Mouse (Mus musculus) kidney, adult 2 months (tissue): ENCODE measurements around the gene Strn4.

Source experiments
- CTCF ChIP-seq: fragments of 200-500 bp; conservative IDR thresholded peaks from 2 replicates; pipeline ENCODE4 v1.5.1; 2011; ENCODE audit warnings: low read depth, mild to moderate bottlenecking, control low read depth, low read length, moderate library complexity, mixed read lengths; ENCODE audit not compliant: insufficient read depth, insufficient read length
- POLR2A ChIP-seq: fragments of 200-500 bp; IDR thresholded peaks from one replicate; pipeline ENCODE4 v1.6.1; 2011; ENCODE audit warnings: low read depth, low read length, control low read depth

DNA sequence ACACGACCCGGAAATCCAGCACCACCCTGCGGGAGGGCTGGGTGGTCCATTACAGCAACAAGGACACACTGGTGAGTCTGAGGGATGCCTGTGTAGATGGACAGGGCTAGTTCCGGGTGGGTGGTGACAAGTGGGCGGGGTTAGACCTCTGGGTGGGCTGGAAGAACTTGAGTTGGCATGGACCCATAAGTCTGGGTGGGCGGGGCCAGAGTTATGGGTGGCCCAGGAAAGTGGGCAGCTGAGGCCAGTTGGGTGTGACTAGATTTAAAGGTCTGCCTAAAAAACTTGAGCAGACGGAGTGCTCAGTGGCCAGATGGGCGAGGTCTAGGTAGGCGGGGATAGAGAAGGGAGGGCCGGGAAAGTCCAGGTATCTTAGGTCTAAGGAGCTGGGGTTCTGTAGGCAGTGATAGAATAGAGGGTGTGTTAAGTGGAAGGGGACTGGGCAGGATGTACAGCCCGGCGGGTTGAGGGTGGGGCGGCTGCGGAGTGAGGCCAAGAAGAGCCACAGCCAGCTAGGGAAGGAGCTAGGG lies 37.7 kb downstream of the Strn4 start:
- no peak for TF ChIP-seq POLR2A
- TF ChIP-seq CTCF = no peak
